Mouse (Mus musculus) lung, adult 18-20 months (tissue): ENCODE results near the gene Sox15.
"Not testable (repeated sequence)": the region's sequence is repeated elsewhere in the genome, so short reads cannot be mapped to it uniquely, and the experiment has no call there.

Source experiments
- DNase-seq, 2 experiments: peaks; one replicate each; pipeline ENCODE4 v3.0.0; 2022; ENCODE audit warnings: mixed read lengths in 2 of 2

Gene Sox15

GRCm38 (mm10) chr11:69655264-69656064 lies at the start of gene Sox15:
Gene Sox15, plus strand, starts transcription at chr11:69655314.
- DNase-seq = peak; percentile 49 to 60

GRCm38 (mm10) chr11:69605726-69606490 lies 49.2 kb upstream of the Sox15 start, which contains the start of gene Atp1b2:
Gene Atp1b2, minus strand, starts transcription at chr11:69605942.
- DNase-seq = peak; percentile 32 to 40

DNA sequence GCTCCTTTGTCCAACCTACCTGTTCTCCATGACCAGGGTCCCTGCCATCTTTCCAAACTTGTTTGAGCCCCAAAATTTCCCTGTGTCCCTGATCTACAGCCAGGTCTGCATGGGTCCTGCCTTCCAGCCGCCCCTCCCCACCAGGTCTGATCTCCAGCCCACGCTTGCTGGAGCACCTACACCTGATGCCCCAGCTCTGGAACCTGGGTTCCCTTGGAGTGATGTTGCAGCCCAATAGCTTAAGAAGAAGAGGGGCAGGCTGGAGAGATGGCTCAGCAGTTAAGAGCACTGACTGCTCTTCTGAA lies 48.7 kb upstream of the Sox15 start:
- DNase-seq = no peak

DNA sequence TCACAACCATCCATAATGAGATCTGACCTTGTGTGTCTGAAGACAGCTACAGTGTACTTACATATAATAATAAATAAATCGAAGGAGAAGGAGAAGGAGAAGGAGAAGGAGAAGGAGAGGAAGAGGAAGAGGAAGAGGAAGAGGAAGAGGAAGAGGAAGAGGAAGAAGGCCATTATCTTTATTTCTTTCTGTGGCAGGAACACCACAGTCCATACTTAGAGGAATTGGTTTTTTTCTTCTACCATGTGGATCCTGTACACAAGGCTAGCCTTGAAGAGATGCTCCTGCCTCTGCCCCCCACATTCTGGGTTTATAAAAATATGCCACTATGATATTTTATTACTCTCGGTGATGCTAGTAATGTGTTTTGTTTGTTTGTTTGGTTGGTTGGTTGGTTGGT lies 48.3 kb upstream of the Sox15 start:
- DNase-seq = no peak

- no peak for DNase-seq
Measured at GRCm38 (mm10) chr11:69608525-69608924, 46.6 kb upstream of the Sox15 start.

DNA sequence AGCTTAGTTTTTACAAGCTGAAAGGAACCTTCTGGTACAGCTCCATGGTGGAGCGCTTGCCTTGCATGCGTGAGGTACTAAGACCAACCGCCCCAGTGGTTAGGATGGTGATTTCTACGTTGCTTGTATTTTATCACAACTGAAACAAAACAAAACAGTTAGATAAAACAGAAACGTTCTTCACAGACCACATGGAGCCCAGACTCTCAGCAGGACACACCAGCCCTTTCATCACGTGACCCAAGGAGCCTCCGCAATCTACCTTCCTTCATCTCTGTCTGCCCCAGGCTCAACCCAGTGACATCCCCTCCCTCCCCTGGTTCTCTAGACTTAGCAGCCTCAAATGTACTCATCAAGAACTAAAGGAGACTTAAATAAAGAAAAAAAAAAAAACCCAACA lies 45.7 kb upstream of the Sox15 start:
- DNase-seq = no peak

- DNase-seq = no peak
Measured at GRCm38 (mm10) chr11:69610899-69611298, 44.2 kb upstream of the Sox15 start.

- peak; percentile 80 to 86 for DNase-seq
Measured at GRCm38 (mm10) chr11:69613553-69614256, 41.4 kb upstream of the Sox15 start.

- not testable (repeated sequence) for DNase-seq
Measured at GRCm38 (mm10) chr11:69614257-69614588, 40.9 kb upstream of the Sox15 start.

DNA sequence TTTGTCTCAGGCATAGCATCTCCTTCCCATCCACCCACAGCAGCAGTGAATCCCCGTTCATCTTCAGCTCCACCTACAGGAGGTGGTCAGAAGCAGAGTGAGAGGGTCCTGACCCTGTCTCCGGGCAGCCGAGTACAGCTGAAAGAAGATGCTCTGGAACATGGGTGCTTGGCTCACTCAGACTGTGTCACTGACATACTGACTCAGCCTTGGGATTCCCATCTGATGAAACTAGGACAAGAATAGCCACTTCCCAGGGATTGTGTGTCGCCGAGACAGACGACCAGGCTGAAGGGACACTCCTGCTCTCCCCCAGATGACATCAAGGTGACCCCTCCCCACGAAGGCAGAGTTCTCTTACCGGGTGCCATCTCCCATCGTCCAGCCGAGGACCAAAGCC lies 38.3 kb upstream of the Sox15 start:
- no peak for DNase-seq

DNA sequence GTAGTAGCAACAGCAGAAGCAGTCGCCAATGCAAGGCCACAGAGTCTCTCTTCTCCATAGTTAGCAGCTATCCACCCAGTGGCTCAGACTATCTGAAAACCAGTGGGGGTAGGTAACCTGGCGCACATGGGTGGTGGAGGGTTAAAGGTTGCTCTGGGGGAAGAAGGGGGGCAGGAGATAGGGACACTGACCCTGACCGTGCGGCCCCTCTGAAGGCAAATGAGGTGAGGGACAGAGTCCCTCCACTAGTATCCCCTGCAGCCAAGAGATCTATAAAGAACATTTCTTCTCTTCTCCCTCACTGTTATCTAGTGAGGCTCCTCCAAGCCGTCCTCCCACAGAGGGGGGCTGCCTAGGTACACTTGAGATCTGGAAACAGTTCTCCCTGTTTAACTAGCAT lies 37.3 kb upstream of the Sox15 start, which contains the start of gene Shbg:
Gene Shbg (minus strand): TSS at position 101 of the 400 bp plus-strand sequence.
- DNase-seq = no peak

GRCm38 (mm10) chr11:69620394-69621081 lies 34.6 kb upstream of the Sox15 start:
- DNase-seq = no peak

DNA sequence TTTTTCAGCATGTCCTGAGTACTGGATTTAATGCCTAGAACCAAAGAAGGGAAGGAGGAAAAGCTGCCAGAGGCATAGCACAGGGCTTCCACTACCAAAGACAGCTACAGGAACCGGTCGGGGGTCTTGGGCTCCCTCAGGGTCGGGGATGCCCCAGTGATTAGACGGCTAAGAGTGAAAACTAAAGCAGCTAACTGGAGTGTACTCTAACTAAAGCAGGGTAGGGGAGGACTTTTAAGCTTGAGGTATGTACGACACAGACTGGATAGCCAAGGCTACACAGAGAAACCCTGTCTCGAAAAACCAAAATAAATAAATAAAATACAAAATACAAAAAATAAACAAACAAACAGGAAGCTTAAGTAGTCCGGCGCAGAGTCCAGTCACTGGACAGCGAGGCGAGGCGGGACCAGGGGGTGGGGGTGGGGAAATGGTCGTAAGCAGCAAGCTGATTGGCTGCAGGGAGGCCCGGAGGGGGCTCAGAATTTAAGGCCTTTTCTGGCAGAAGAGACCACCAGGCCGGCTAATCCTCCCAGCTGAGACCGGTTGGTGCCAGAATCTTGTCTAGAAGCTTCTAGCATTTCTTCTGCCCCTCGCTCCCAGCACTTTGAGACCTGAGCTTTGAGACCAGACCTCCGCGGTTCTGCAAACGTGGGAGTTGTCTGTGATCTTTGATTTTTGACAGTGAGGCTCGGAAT lies 33.4 kb upstream of the Sox15 start, which contains the start of gene Sat2:
Gene Sat2 (plus strand): TSS at position 454 of the 698 bp plus-strand sequence.
- DNase-seq = peak; percentile 28 to 29

- no peak for DNase-seq
Measured at GRCm38 (mm10) chr11:69622406-69622805, 32.7 kb upstream of the Sox15 start.

DNA sequence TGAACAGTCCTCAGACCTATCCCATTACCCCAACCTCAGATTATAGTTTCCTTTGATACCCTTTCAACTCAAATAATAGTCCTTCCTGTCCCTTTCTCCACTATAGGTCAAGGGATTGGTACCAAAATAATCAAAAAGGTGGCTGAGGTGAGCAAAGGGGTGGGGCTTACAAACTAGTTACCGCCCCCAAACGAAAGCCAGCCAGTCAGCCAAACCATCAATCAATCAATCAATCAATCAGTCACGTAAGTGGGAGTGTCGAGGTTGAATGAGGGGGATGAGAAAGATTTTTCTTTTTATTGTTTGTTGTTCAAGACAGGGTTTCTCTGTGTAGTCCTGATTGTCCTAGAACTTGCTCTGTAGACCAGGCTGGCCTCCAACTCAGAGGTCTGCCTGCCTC lies 32.1 kb upstream of the Sox15 start:
- no peak for DNase-seq

- not testable (repeated sequence) for DNase-seq
Measured at GRCm38 (mm10) chr11:69624339-69624738, 30.8 kb upstream of the Sox15 start.

DNA sequence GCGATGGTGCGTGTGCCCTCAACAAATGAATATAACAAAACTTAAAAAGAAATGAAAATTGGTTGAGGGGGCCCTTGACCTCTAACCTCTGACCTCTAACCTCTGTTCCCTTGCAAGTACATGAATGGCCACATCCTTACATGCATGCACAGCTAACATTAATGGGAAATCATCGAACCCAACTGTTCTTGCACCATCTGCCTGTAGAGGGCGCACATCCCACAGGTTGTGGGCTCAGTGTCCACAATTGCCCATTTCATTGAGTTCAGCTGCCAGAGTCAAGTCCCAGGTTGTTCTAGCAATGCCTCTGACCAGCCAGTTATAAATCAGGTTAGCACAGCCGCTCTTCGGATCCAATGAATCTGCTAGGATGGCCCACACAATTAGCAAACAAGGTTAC lies 26.8 kb upstream of the Sox15 start:
- peak; percentile 70 to 73 for DNase-seq

DNA sequence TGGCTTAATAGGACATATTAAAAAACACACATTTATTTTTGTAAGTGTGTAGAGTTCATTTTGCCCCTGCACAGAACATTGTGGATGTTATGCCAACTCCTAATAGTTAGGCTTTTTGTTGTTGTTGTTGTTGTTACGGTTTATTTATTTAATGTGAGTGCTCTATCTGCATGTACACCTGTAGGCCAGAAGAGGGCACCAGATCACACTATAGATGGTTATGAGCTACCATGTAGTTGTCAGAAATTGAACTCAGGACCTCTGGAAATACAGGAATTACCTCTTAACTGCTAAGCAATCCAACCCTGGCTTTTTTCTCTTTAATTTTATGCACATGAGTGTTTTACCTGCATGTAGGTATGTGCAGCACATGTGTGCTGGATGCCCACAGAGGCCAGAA lies 25.3 kb upstream of the Sox15 start:
- no peak for DNase-seq

GRCm38 (mm10) chr11:69632284-69633089 lies 22.6 kb upstream of the Sox15 start, which contains the start of gene Fxr2:
Gene Fxr2, plus strand, starts transcription at chr11:69632990.
- peak; percentile 100 for DNase-seq

GRCm38 (mm10) chr11:69633128-69633866 lies 21.8 kb upstream of the Sox15 start:
- DNase-seq = peak; percentile 67 to 74
